Mouse (Mus musculus): ENCODE measurements around the gene Col23a1.
"Not testable (repeated sequence)": the region's sequence is repeated elsewhere in the genome, so short reads cannot be mapped to it uniquely, and the experiment has no call there.

Gene Col23a1

GRCm38 (mm10) chr11:51588833-51589232 lies 299.1 kb downstream of the Col23a1 start:
- no peak for DNase-seq (ENCODE audit: low read depth, low spot score)

GRCm38 (mm10) chr11:51590002-51590401 lies 300.3 kb downstream of the Col23a1 start:
- DNase-seq (ENCODE audit: low read depth, low spot score), result no peak

- no peak for DNase-seq (ENCODE audit: low read depth, low spot score)
Measured at GRCm38 (mm10) chr11:51591168-51591567, 301.4 kb downstream of the Col23a1 start.

- no peak for DNase-seq (ENCODE audit: low read depth, low spot score)
Measured at GRCm38 (mm10) chr11:51591915-51592314, 302.2 kb downstream of the Col23a1 start.

- no peak for DNase-seq (ENCODE audit: low read depth, low spot score)
Measured at GRCm38 (mm10) chr11:51593368-51593767, 303.6 kb downstream of the Col23a1 start.

GRCm38 (mm10) chr11:51593849-51594248 lies 304.1 kb downstream of the Col23a1 start:
- DNase-seq (ENCODE audit: low read depth, low spot score), result no peak

GRCm38 (mm10) chr11:51594715-51595350 lies 305.1 kb downstream of the Col23a1 start:
- DNase-seq (ENCODE audit: low read depth, low spot score), result no peak

GRCm38 (mm10) chr11:51595459-51596083 lies 305.9 kb downstream of the Col23a1 start:
- DNase-seq (ENCODE audit: low read depth, low spot score), result no peak

- no peak for DNase-seq (ENCODE audit: low read depth, low spot score)
Measured at GRCm38 (mm10) chr11:51597553-51597952, 307.8 kb downstream of the Col23a1 start.

GRCm38 (mm10) chr11:51602253-51602652 lies 312.5 kb downstream of the Col23a1 start:
- DNase-seq (ENCODE audit: low read depth, low spot score), result no peak

GRCm38 (mm10) chr11:51605602-51606446 lies 316.1 kb downstream of the Col23a1 start:
- DNase-seq (ENCODE audit: low read depth, low spot score), result peak; percentile 61

GRCm38 (mm10) chr11:51606447-51607095 lies 316.9 kb downstream of the Col23a1 start, which contains the start of gene Hnrnpab:
Gene Hnrnpab (minus strand): TSS chr11:51606847.
- peak; percentile 89 for DNase-seq (ENCODE audit: low read depth, low spot score)

GRCm38 (mm10) chr11:51607096-51607738 lies 317.5 kb downstream of the Col23a1 start:
- no peak for DNase-seq (ENCODE audit: low read depth, low spot score)

- DNase-seq (ENCODE audit: low read depth, low spot score), result no peak
Measured at GRCm38 (mm10) chr11:51609266-51609909, 319.7 kb downstream of the Col23a1 start.

- not testable (repeated sequence) for DNase-seq (ENCODE audit: low read depth, low spot score)
Measured at GRCm38 (mm10) chr11:51609940-51610339, 320.2 kb downstream of the Col23a1 start.

GRCm38 (mm10) chr11:51614256-51614655 lies 324.5 kb downstream of the Col23a1 start:
- no peak for DNase-seq (ENCODE audit: low read depth, low spot score)

- no peak for DNase-seq (ENCODE audit: low read depth, low spot score)
Measured at GRCm38 (mm10) chr11:51615129-51615528, 325.4 kb downstream of the Col23a1 start.

- no peak for DNase-seq (ENCODE audit: low read depth, low spot score)
Measured at GRCm38 (mm10) chr11:51615601-51616000, 325.9 kb downstream of the Col23a1 start.

- DNase-seq (ENCODE audit: low read depth, low spot score), result not testable (repeated sequence)
Measured at GRCm38 (mm10) chr11:51616113-51616512, 326.4 kb downstream of the Col23a1 start.

GRCm38 (mm10) chr11:51617693-51618092 lies 328.0 kb downstream of the Col23a1 start:
- no peak for DNase-seq (ENCODE audit: low read depth, low spot score)

GRCm38 (mm10) chr11:51618894-51619408 lies 329.2 kb downstream of the Col23a1 start:
- no peak for DNase-seq (ENCODE audit: low read depth, low spot score)

Measured in WW6 (cell line).